Mouse (Mus musculus): ENCODE measurements around the gene Pak7.
"Not testable (repeated sequence)": the region's sequence is repeated elsewhere in the genome, so short reads cannot be mapped to it uniquely, and the experiment has no call there.

Pak7 gene

GRCm38 (mm10) chr2:136387181-136388131 is at the start of gene Pak7:
TSS of gene Pak7 (minus strand) at chr2:136387967.
- DNase-seq (ENCODE audit: low spot score in 2 of 2): no peak

GRCm38 (mm10) chr2:136425561-136425960 is 37.8 kb upstream of the Pak7 start:
- no peak for DNase-seq (ENCODE audit: low spot score in 2 of 2)

GRCm38 (mm10) chr2:136419543-136419942 is 31.8 kb upstream of the Pak7 start:
- no peak for DNase-seq (ENCODE audit: low spot score in 2 of 2)

GRCm38 (mm10) chr2:136416381-136416780 is 28.6 kb upstream of the Pak7 start:
- DNase-seq (ENCODE audit: low spot score in 2 of 2): no peak

GRCm38 (mm10) chr2:136402587-136402986 is 14.8 kb upstream of the Pak7 start:
- no peak for DNase-seq (ENCODE audit: low spot score in 2 of 2)

GRCm38 (mm10) chr2:136375318-136375717 is 12.4 kb downstream of the Pak7 start:
- no peak for DNase-seq (ENCODE audit: low spot score in 2 of 2)

- DNase-seq (ENCODE audit: low spot score in 2 of 2): no peak
Observed at GRCm38 (mm10) chr2:136372361-136372760, 15.4 kb downstream of the Pak7 start.

GRCm38 (mm10) chr2:136351393-136352096 is 36.2 kb downstream of the Pak7 start:
- no peak for DNase-seq (ENCODE audit: low spot score in 2 of 2)

GRCm38 (mm10) chr2:136350459-136350858 is 37.3 kb downstream of the Pak7 start:
- no peak for DNase-seq (ENCODE audit: low spot score in 2 of 2)

- DNase-seq (ENCODE audit: low spot score in 2 of 2): no peak
Observed at GRCm38 (mm10) chr2:136349671-136350275, 38.0 kb downstream of the Pak7 start.

GRCm38 (mm10) chr2:136344240-136344780 is 43.5 kb downstream of the Pak7 start:
- DNase-seq (ENCODE audit: low spot score in 2 of 2): not testable (repeated sequence)

- DNase-seq (ENCODE audit: low spot score in 2 of 2): no peak
Observed at GRCm38 (mm10) chr2:136329974-136330373, 57.8 kb downstream of the Pak7 start.

- DNase-seq (ENCODE audit: low spot score in 2 of 2): no peak
Observed at GRCm38 (mm10) chr2:136325646-136326045, 62.1 kb downstream of the Pak7 start.

GRCm38 (mm10) chr2:136309313-136309712 is 78.5 kb downstream of the Pak7 start:
- DNase-seq (ENCODE audit: low spot score in 2 of 2): no peak

GRCm38 (mm10) chr2:136308743-136309142 is 79.0 kb downstream of the Pak7 start:
- DNase-seq (ENCODE audit: low spot score in 2 of 2): no peak

GRCm38 (mm10) chr2:136302201-136302600 is 85.6 kb downstream of the Pak7 start:
- no peak for DNase-seq (ENCODE audit: low spot score in 2 of 2)

GRCm38 (mm10) chr2:136301406-136301805 is 86.4 kb downstream of the Pak7 start:
- no peak for DNase-seq (ENCODE audit: low spot score in 2 of 2)

GRCm38 (mm10) chr2:136297371-136297770 is 90.4 kb downstream of the Pak7 start:
- no peak for DNase-seq (ENCODE audit: low spot score in 2 of 2)

- no peak for DNase-seq (ENCODE audit: low spot score in 2 of 2)
Observed at GRCm38 (mm10) chr2:136282043-136282442, 105.7 kb downstream of the Pak7 start.

GRCm38 (mm10) chr2:136241960-136242359 is 145.8 kb downstream of the Pak7 start:
- DNase-seq (ENCODE audit: low spot score in 2 of 2): not testable (repeated sequence)

GRCm38 (mm10) chr2:136231228-136231627 is 156.5 kb downstream of the Pak7 start:
- no peak for DNase-seq (ENCODE audit: low spot score in 2 of 2)

GRCm38 (mm10) chr2:136204034-136204433 is 183.7 kb downstream of the Pak7 start:
- no peak for DNase-seq (ENCODE audit: low spot score in 2 of 2)
